Mouse (Mus musculus) midbrain, postnatal 0 days (tissue): Measurements from ENCODE around the gene Grip1. TPM values are rescaled to one million over a fixed set of nuclear protein-coding genes. Genes with fewer than 3 reads are reported as not detected.
A peak's percentile ranks its signal among the peaks of the same experiment; 100 is the strongest.

ENCODE experiments used
- ATAC-seq: fragments of 200-750 bp; cut with Nextera tagmentation; 2 replicates; pipeline ENCODE4 v1.8.0; 2017; ENCODE audit warnings: moderate number of reproducible peaks, mild to moderate bottlenecking, moderate TSS enrichment, moderate library complexity; ENCODE audit not compliant: low FRiP score
- DNase-seq: peaks from one replicate; pipeline ENCODE4 v3.0.0-alpha.2; 2015; ENCODE audit warnings: low spot score
- H3K27ac ChIP-seq: fragments of 300-500 bp; sonication (generic); 2 replicates; pipeline ENCODE4 v1.5.1; 2014; ENCODE audit warnings: low read depth, mild to moderate bottlenecking, low read length, mixed read lengths
- H3K27me3 ChIP-seq: fragments of 300-500 bp; sonication (generic); 2 replicates; pipeline ENCODE4 v1.6.1; 2014; ENCODE audit warnings: low read length, control low read depth, mixed read lengths; ENCODE audit not compliant: insufficient read depth
- H3K36me3 ChIP-seq: fragments of 300-500 bp; sonication (generic); 2 replicates; pipeline ENCODE4 v1.6.1; 2014; ENCODE audit warnings: low read length, control low read depth, mixed read lengths; ENCODE audit not compliant: insufficient read depth
- H3K4me1 ChIP-seq: fragments of 300-500 bp; sonication (generic); 2 replicates; pipeline ENCODE4 v1.6.1; 2014; ENCODE audit warnings: mild to moderate bottlenecking, control low read depth, antibody characterized with exemption, low read length, mixed read lengths; ENCODE audit not compliant: insufficient read depth
- H3K4me2 ChIP-seq: fragments of 300-500 bp; sonication (generic); 2 replicates; pipeline ENCODE4 v1.6.1; 2014; ENCODE audit warnings: low read depth, mild to moderate bottlenecking, low read length, mixed read lengths; ENCODE audit not compliant: poor library complexity, severe bottlenecking
- H3K4me3 ChIP-seq: fragments of 300-500 bp; sonication (generic); 2 replicates; pipeline ENCODE4 v1.5.1; 2014; ENCODE audit warnings: low read depth, mild to moderate bottlenecking, low read length, moderate library complexity
- H3K9ac ChIP-seq: fragments of 300-500 bp; sonication (generic); replicated peaks from 2 replicates; pipeline ENCODE4 v1.6.1; 2014; ENCODE audit warnings: mild to moderate bottlenecking, low read length, moderate library complexity, mixed read lengths; ENCODE audit not compliant: poor library complexity, severe bottlenecking
- H3K9me3 ChIP-seq: fragments of 300-500 bp; sonication (generic); 2 replicates; pipeline ENCODE4 v1.6.1; 2016; ENCODE audit warnings: low read length, control low read depth
- CTCF ChIP-seq: IDR thresholded peaks from 2 replicates; pipeline ENCODE4 v1.5.1; 2016; ENCODE audit warnings: antibody characterized with exemption, mild to moderate bottlenecking
- WGBS: fragments of 180-500 bp; shearing (Covaris S2); extraction: QIAGEN DNeasy Blood & Tissue Kit; methylation state at CpG from one replicate; pipeline ENCODE4 v1.1.7; 2014; 5-methylcytosine and 5-hydroxymethylcytosine counted together
- polyA plus RNA-seq: library from polyadenylated mRNA; unstranded; fragments of >200 nt; fragmentation: Nextera tagmentation; extraction: Ambion mirVana; gene quantifications from 2 replicates; pipeline ENCODE4 v1.2.1, GENCODE M21; 2015
- total RNA-seq: library from RNA; depleted of rRNA; stranded (reverse); fragments of >200 nt; gene quantifications from 2 replicates; pipeline ENCODE4 v1.2.3, GENCODE M21; 2014

Gene Grip1
- total and polyA plus RNA-seq, 2 experiments from 2014 or later = 14.6 to 35.4 TPM

DNA sequence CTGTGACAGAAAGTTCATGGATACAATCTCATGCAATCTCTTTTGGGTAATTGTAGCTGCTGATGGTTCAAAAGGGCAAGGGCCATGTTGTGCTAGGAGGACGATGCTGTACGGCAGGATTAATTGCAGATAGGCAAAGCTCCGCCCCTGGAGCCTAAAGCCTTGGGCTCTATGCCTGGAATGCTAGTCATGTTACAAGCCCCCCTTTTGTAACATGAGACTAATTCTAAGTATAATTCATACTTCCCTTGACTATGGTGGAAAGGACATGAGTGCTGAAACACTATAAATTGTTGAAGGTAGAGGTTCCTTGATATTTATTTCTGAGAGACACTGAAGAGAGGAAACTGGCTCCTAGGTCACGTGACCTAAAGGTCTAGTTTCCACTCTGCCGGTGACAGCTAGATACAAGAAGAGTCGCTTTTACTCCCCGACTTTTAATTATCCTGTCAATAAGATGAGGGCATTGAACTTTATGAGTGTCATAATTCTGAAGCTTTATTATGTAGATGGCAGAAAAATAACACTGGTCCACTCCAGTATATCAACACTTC, 399.0 kb downstream of the Grip1 start:
- Histone ChIP-seq H3K4me3 (no peak overlapping the region), H3K4me2 (no peak overlapping the region), H3K9me3 (no peaks in the 10 kb centered on the region), H3K36me3 (no peaks in the 10 kb centered on the region), H3K9ac (no peak overlapping the region), H3K27me3 (no peaks in the 10 kb centered on the region), H3K27ac (no peak overlapping the region), H3K4me1 (no peaks in the 10 kb centered on the region)
- TF ChIP-seq CTCF = no peak
- ATAC-seq (no peak), DNase-seq (no peak)
- whole genome bisulfite sequencing = 89% methylated on average over 7 of the region's 7 CpGs

- Histone ChIP-seq H3K9ac (no peak overlapping the region), H3K9me3 (0 out of 2 replicates have a peak, but pooled peaks cover 11% of the 10 kb centered on the region), H3K27ac (no peak overlapping the region), H3K4me1 (no peaks in the 10 kb centered on the region), H3K4me3 (no peak overlapping the region), H3K27me3 (no peaks in the 10 kb centered on the region), H3K4me2 (no peak overlapping the region), H3K36me3 (0 out of 2 replicates have a peak, but pooled peaks cover 5% of the 10 kb centered on the region)
- WGBS = 30% methylated on average over 3 of the region's 3 CpGs
- peak; percentile 42 for DNase-seq
- no peak for TF ChIP-seq CTCF
- no peak for ATAC-seq
These were observed 414.1 kb downstream of the Grip1 start for GRCm38 (mm10) chr10:119867726-119868125.

DNA sequence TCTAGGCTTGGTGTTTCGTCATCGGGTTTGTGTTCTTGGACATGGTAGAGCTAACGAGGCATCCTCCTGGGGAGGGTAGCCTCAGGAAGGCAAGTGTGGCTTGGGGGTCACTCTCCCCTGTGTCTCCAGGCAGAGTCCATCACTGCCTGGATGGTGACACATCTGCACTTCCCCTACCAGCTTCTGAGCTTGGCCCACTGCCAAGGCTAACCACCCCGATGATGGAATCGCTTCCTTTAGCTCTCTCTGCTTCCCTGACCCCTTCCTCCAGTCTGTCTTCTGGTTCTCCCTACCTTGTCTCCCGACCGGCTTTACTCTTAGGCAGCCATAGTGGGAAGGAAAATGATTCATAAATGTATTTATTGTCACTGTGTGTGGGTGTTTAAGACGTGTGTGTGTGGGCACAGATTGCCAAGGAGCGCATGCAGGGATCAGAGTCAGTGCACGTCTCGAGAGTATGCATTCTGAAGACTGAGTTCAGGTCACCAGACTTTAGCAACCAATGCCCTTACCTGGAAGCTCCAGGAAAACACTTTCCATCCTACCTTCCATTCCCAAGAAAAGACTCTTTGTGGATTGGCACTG, 415.5 kb downstream of the Grip1 start:
- WGBS = 90% methylated on average over 11 of the region's 11 CpGs
- Histone ChIP-seq H3K4me3 (no peak overlapping the region), H3K9me3 (0 out of 2 replicates have a peak, but pooled peaks cover 11% of the 10 kb centered on the region), H3K4me2 (no peak overlapping the region), H3K4me1 (no peaks in the 10 kb centered on the region), H3K27ac (no peak overlapping the region), H3K27me3 (no peaks in the 10 kb centered on the region), H3K9ac (no peak overlapping the region), H3K36me3 (0 out of 2 replicates have a peak, but pooled peaks cover 5% of the 10 kb centered on the region)
- no peak for TF ChIP-seq CTCF
- ATAC-seq (no peak), DNase-seq (no peak)

- Histone ChIP-seq H3K4me2 (no peak overlapping the region), H3K36me3 (no peaks in the 10 kb centered on the region), H3K27ac (no peak overlapping the region), H3K9ac (no peak overlapping the region), H3K9me3 (no peaks in the 10 kb centered on the region), H3K4me1 (no peaks in the 10 kb centered on the region), H3K4me3 (no peak overlapping the region), H3K27me3 (no peaks in the 10 kb centered on the region)
- TF ChIP-seq CTCF = no peak
- 92% methylated on average over 6 of the region's 6 CpGs for WGBS
- no peak for ATAC-seq
- no peak for DNase-seq
These were observed 423.1 kb downstream of the Grip1 start for GRCm38 (mm10) chr10:119876721-119877120.

- no peaks in the 10 kb centered on the region for H3K27me3 ChIP-seq
- 39% methylated on average over 12 of the region's 12 CpGs for WGBS
- H3K4me2 ChIP-seq = no peak overlapping the region; the same call in 1 of the 2 replicates
- no peak overlapping the region for H3K4me3 ChIP-seq
- no peak for TF ChIP-seq CTCF
- no peak for DNase-seq
- no peaks in the 10 kb centered on the region for H3K9me3 ChIP-seq
- no peak for ATAC-seq
- H3K27ac ChIP-seq = no peak overlapping the region
- H3K36me3 ChIP-seq = no peaks in the 10 kb centered on the region
- H3K9ac ChIP-seq = no peak overlapping the region
- H3K4me1 ChIP-seq = no peaks in the 10 kb centered on the region
These were observed 424.7 kb downstream of the Grip1 start for GRCm38 (mm10) chr10:119878331-119878730.

GRCm38 (mm10) chr10:119884591-119884990, 431.0 kb downstream of the Grip1 start:
- TF ChIP-seq CTCF = no peak
- H3K4me2 ChIP-seq = no peak overlapping the region
- DNase-seq (peak; percentile 49), ATAC-seq (no peak)
- no peak overlapping the region for H3K9ac ChIP-seq
- H3K36me3 ChIP-seq = no peaks in the 10 kb centered on the region
- 51% methylated on average over 9 of the region's 9 CpGs for WGBS
- H3K27me3 ChIP-seq = no peaks in the 10 kb centered on the region
- no peak overlapping the region for H3K4me3 ChIP-seq
- no peak overlapping the region for H3K27ac ChIP-seq
- H3K4me1 ChIP-seq = no peaks in the 10 kb centered on the region
- H3K9me3 ChIP-seq = no peaks in the 10 kb centered on the region
